Mouse (Mus musculus): Measurements from ENCODE around the gene Ifna9.

DNA sequence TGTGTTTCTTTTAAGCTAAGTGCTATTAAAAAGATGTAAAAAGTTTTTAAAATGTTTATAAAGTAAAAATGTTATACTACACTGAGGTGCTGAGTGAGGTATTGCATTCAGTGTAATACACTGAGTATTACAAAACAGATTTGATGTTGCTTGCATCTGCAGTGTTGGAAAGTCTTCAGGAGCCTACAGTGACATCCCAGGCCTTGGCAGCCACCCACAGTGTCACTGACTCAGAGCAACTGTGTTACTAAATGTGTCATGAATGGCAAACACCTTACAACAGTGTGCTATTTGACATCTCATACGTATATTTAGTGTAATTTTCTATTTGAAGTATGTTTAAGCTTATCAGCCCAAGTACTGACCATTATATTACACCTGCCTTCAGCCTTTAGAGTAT is 44.2 kb downstream of the Ifna9 start:
- TF ChIP-seq POLR2A (IDR thresholded peaks at IDR 0.05; ENCODE audit: insufficient read depth, low read depth, low read length) (no peak), CTCF (IDR thresholded peaks at IDR 0.05) (no peak)
